Comparison of ENCODE assay signal across 1 mouse cellular context in the genomic region with DNA sequence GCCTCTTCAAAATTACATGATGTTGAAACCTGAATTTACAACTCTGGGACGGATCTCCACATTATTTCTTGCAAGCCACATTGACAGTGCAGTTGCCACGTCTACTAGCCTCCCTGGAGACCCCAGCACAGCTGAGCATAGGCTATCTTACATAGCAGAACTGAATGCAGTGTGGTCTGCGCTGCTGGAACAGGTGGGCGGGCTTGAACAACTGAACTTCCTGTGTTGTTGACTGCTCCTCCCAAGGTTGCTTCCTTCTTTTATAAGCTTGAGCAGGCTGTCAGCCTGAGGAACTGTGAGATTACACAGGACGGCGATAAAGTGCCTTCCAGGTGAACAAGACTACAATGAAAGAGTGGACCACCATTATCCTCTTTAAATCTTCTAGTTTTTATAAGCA.
TF ChIP-seq lines count a peak whose summit lies in the region.

No protein-coding gene starts in this region.

TF ChIP-seq in CH12.LX, 34 proteins besides CTCF, POLR2A, EP300 and RAD21 (continued from another document):
- no peak for TF ChIP-seq GABPA (IDR thresholded peaks at IDR 0.05; ENCODE audit: insufficient replicate concordance, low read depth, low read length)
- TF ChIP-seq ZNF384 (IDR thresholded peaks at IDR 0.05; ENCODE audit: low read depth, low read length), result no peak
- no peak for TF ChIP-seq CHD2 (IDR thresholded peaks at IDR 0.05; ENCODE audit: low read length)
- TF ChIP-seq USF1 (IDR thresholded peaks at IDR 0.05; ENCODE audit: low read depth, low read length), result no peak
- no peak for TF ChIP-seq E2F4 (IDR thresholded peaks at IDR 0.05; ENCODE audit: insufficient replicate concordance, low read depth, low read length)
- TF ChIP-seq SIN3A (IDR thresholded peaks at IDR 0.05; ENCODE audit: low read length), result no peak
- no peak for TF ChIP-seq HCFC1 (IDR thresholded peaks at IDR 0.05; ENCODE audit: low read depth, low read length)
- no peak for TF ChIP-seq RCOR1 (conservative IDR thresholded peaks at IDR 0.05; ENCODE audit: low read depth, low read length)
- TF ChIP-seq SMC3 (IDR thresholded peaks at IDR 0.05; ENCODE audit: low read depth, low read length), result no peak
- no peak for TF ChIP-seq UBTF (IDR thresholded peaks at IDR 0.05; ENCODE audit: low read depth, low read length)
- TF ChIP-seq IRF4 (IDR thresholded peaks at IDR 0.05; ENCODE audit: low read depth, low read length), result no peak
- no peak for TF ChIP-seq ZMIZ1 (IDR thresholded peaks at IDR 0.05; ENCODE audit: low read depth, low read length)
